Mouse (Mus musculus) limb, embryonic 15.5 days (tissue): ENCODE measurements around the gene Itgb1. TPM values are rescaled to one million over a fixed set of nuclear protein-coding genes. Genes with fewer than 3 reads are reported as not detected.

Source experiments
- ATAC-seq: fragments of 200-750 bp; cut with Nextera tagmentation; 2 replicates; pipeline ENCODE4 v1.8.0; 2017; ENCODE audit warnings: low read depth, moderate TSS enrichment; ENCODE audit not compliant: insufficient number of reproducible peaks, low FRiP score, low TSS enrichment
- H3K27ac ChIP-seq: fragments of 300-500 bp; sonication (generic); 2 replicates; pipeline ENCODE4 v1.5.1; 2015; ENCODE audit warnings: moderate library complexity, mild to moderate bottlenecking, inconsistent platforms
- H3K27me3 ChIP-seq: fragments of 300-500 bp; sonication (generic); 2 replicates; pipeline ENCODE4 v1.6.1; 2015; ENCODE audit warnings: inconsistent platforms
- H3K36me3 ChIP-seq: fragments of 300-500 bp; sonication (generic); 2 replicates; pipeline ENCODE4 v1.6.1; 2015; ENCODE audit warnings: inconsistent platforms
- H3K4me1 ChIP-seq: fragments of 300-500 bp; sonication (generic); 2 replicates; pipeline ENCODE4 v1.6.1; 2015; ENCODE audit warnings: inconsistent platforms
- H3K4me2 ChIP-seq: fragments of 300-500 bp; sonication (generic); 2 replicates; pipeline ENCODE4 v1.6.1; 2015; ENCODE audit warnings: mild to moderate bottlenecking, inconsistent platforms
- H3K4me3 ChIP-seq: fragments of 300-500 bp; sonication (generic); 2 replicates; pipeline ENCODE4 v1.5.1; 2015; ENCODE audit warnings: mild to moderate bottlenecking, inconsistent platforms
- H3K9ac ChIP-seq: fragments of 300-500 bp; sonication (generic); 2 replicates; pipeline ENCODE4 v1.6.1; 2015; ENCODE audit warnings: inconsistent platforms
- H3K9me3 ChIP-seq: fragments of 300-500 bp; sonication (generic); 2 replicates; pipeline ENCODE4 v1.6.1; 2016; ENCODE audit warnings: inconsistent platforms
- WGBS: fragments of 180-500 bp; shearing (Covaris S2); methylation state at CpG from one replicate; pipeline ENCODE4 v1.1.7; 2015; 5-methylcytosine and 5-hydroxymethylcytosine counted together
- polyA plus RNA-seq: library from polyadenylated mRNA; unstranded; fragments of >200 nt; fragmentation: Nextera tagmentation; extraction: Ambion mirVana; gene quantifications from 2 replicates; pipeline ENCODE4 v1.2.1, GENCODE M21; 2015

Gene Itgb1
- polyA plus RNA-seq, result 269 TPM in 2 replicates

GRCm38 (mm10) chr8:128685507-128686428, at the start of gene Itgb1:
Gene Itgb1, plus strand, starts transcription at chr8:128685654.
- no peaks in the 10 kb centered on the region for H3K27me3 ChIP-seq
- peaks cover 18% of the 10 kb centered on the region for H3K4me1 ChIP-seq
- H3K36me3 ChIP-seq, result no peaks in the 10 kb centered on the region
- no peaks in the 10 kb centered on the region for H3K9me3 ChIP-seq
- peak within 1 kb of the TSS; percentile 58 for H3K4me2 ChIP-seq
- H3K9ac ChIP-seq, result peak within 1 kb of the TSS; percentile 95
- under 1% methylated on average over 107 of the region's 113 CpGs for WGBS
- peak; percentile 94 for ATAC-seq
- H3K4me3 ChIP-seq, result peak within 1 kb of the TSS; percentile 88
- peak within 1 kb of the TSS; percentile 99 for H3K27ac ChIP-seq

GRCm38 (mm10) chr8:128643104-128643503, 42.4 kb upstream of the Itgb1 start:
- Histone ChIP-seq H3K4me2 (no peak overlapping the region), H3K4me3 (no peak overlapping the region), H3K36me3 (no peaks in the 10 kb centered on the region), H3K27ac (no peak overlapping the region), H3K4me1 (no peaks in the 10 kb centered on the region), H3K27me3 (no peaks in the 10 kb centered on the region), H3K9me3 (no peaks in the 10 kb centered on the region), H3K9ac (no peak overlapping the region)
- WGBS, result 57% methylated on average over 1 of the region's 1 CpGs
- no peak for ATAC-seq

- H3K9me3 ChIP-seq, result no peaks in the 10 kb centered on the region
- H3K4me2 ChIP-seq, result no peak overlapping the region
- no peak overlapping the region for H3K4me3 ChIP-seq
- H3K27me3 ChIP-seq, result no peaks in the 10 kb centered on the region
- no peaks in the 10 kb centered on the region for H3K36me3 ChIP-seq
- no peak overlapping the region for H3K9ac ChIP-seq
- no peak for ATAC-seq
- H3K4me1 ChIP-seq, result no peaks in the 10 kb centered on the region
- H3K27ac ChIP-seq, result no peak overlapping the region
Measured at GRCm38 (mm10) chr8:128645452-128645851, 40.0 kb upstream of the Itgb1 start.

- Histone ChIP-seq H3K9me3 (no peaks in the 10 kb centered on the region), H3K4me3 (no peak overlapping the region), H3K27me3 (no peaks in the 10 kb centered on the region), H3K4me1 (no peaks in the 10 kb centered on the region), H3K36me3 (no peaks in the 10 kb centered on the region), H3K27ac (no peak overlapping the region), H3K4me2 (no peak overlapping the region), H3K9ac (no peak overlapping the region)
- WGBS, result 73% methylated on average over 5 of the region's 5 CpGs
- no peak for ATAC-seq
Measured at GRCm38 (mm10) chr8:128646456-128646855, 39.0 kb upstream of the Itgb1 start.

GRCm38 (mm10) chr8:128648071-128648470, 37.4 kb upstream of the Itgb1 start:
- Histone ChIP-seq H3K9ac (no peak overlapping the region), H3K27me3 (no peaks in the 10 kb centered on the region), H3K9me3 (no peaks in the 10 kb centered on the region), H3K27ac (no peak overlapping the region), H3K4me1 (no peaks in the 10 kb centered on the region), H3K4me3 (no peak overlapping the region), H3K4me2 (no peak overlapping the region), H3K36me3 (no peaks in the 10 kb centered on the region)
- no peak for ATAC-seq

GRCm38 (mm10) chr8:128650331-128650855, 35.1 kb upstream of the Itgb1 start:
- Histone ChIP-seq H3K36me3 (no peaks in the 10 kb centered on the region), H3K4me1 (peaks cover 10% of the 10 kb centered on the region; the same call in 1 of the 2 replicates), H3K9ac (no peak overlapping the region), H3K4me2 (no peak overlapping the region), H3K27me3 (no peaks in the 10 kb centered on the region), H3K4me3 (no peak overlapping the region), H3K9me3 (no peaks in the 10 kb centered on the region), H3K27ac (no peak overlapping the region)
- ATAC-seq, result no peak
- WGBS, result 71% methylated on average over 2 of the region's 2 CpGs

- no peak for ATAC-seq
Measured at GRCm38 (mm10) chr8:128652399-128653109, 32.9 kb upstream of the Itgb1 start.

GRCm38 (mm10) chr8:128653642-128654364, 31.7 kb upstream of the Itgb1 start:
- Histone ChIP-seq H3K9me3 (no peaks in the 10 kb centered on the region), H3K4me1 (peaks cover 10% of the 10 kb centered on the region; the same call in 1 of the 2 replicates), H3K4me2 (peak overlapping the region; percentile 50), H3K9ac (no peak overlapping the region), H3K36me3 (no peaks in the 10 kb centered on the region), H3K4me3 (peak overlapping the region; percentile 32; the same call in 1 of the 2 replicates), H3K27me3 (no peaks in the 10 kb centered on the region), H3K27ac (peak overlapping the region; percentile 92)
- WGBS, result 28% methylated on average over 5 of the region's 5 CpGs
- ATAC-seq, result no peak

More at GRCm38 (mm10) chr8:128652399-128653109, 32.9 kb upstream of the Itgb1 start:
- no peaks in the 10 kb centered on the region for H3K36me3 ChIP-seq
- no peak overlapping the region for H3K9ac ChIP-seq
- no peak overlapping the region for H3K4me3 ChIP-seq
- H3K9me3 ChIP-seq, result no peaks in the 10 kb centered on the region
- no peaks in the 10 kb centered on the region for H3K27me3 ChIP-seq
- H3K4me1 ChIP-seq, result peaks cover 10% of the 10 kb centered on the region; the same call in 1 of the 2 replicates
- H3K4me2 ChIP-seq, result no peak overlapping the region
- no peak overlapping the region for H3K27ac ChIP-seq
- 40% methylated on average over 6 of the region's 6 CpGs for WGBS

- H3K4me3 ChIP-seq, result peak overlapping the region; percentile 32
- peaks cover 10% of the 10 kb centered on the region; the same call in 1 of the 2 replicates for H3K4me1 ChIP-seq
- peak overlapping the region; percentile 50 for H3K4me2 ChIP-seq
- peak overlapping the region; percentile 92 for H3K27ac ChIP-seq
- WGBS, result 3% methylated on average over 16 of the region's 16 CpGs
- H3K9ac ChIP-seq, result no peak overlapping the region
- ATAC-seq, result peak; percentile 85
- H3K36me3 ChIP-seq, result no peaks in the 10 kb centered on the region
- H3K9me3 ChIP-seq, result no peaks in the 10 kb centered on the region
- no peaks in the 10 kb centered on the region for H3K27me3 ChIP-seq
Measured at GRCm38 (mm10) chr8:128654365-128655099, 30.9 kb upstream of the Itgb1 start.

GRCm38 (mm10) chr8:128662144-128662543, 23.3 kb upstream of the Itgb1 start:
- 34% methylated on average over 3 of the region's 3 CpGs for WGBS
- no peak for ATAC-seq

GRCm38 (mm10) chr8:128662696-128663095, 22.8 kb upstream of the Itgb1 start:
- Histone ChIP-seq H3K9me3 (no peaks in the 10 kb centered on the region), H3K27me3 (no peaks in the 10 kb centered on the region), H3K27ac (no peak overlapping the region), H3K9ac (no peak overlapping the region), H3K4me3 (no peak overlapping the region), H3K4me1 (no peaks in the 10 kb centered on the region), H3K36me3 (no peaks in the 10 kb centered on the region), H3K4me2 (no peak overlapping the region)
- 83% methylated on average over 2 of the region's 2 CpGs for WGBS
- no peak for ATAC-seq

More at GRCm38 (mm10) chr8:128662144-128662543, 23.3 kb upstream of the Itgb1 start:
- H3K27me3 ChIP-seq, result no peaks in the 10 kb centered on the region
- H3K4me3 ChIP-seq, result no peak overlapping the region
- no peaks in the 10 kb centered on the region for H3K4me1 ChIP-seq
- no peaks in the 10 kb centered on the region for H3K9me3 ChIP-seq
- H3K27ac ChIP-seq, result no peak overlapping the region
- H3K4me2 ChIP-seq, result no peak overlapping the region
- H3K36me3 ChIP-seq, result no peaks in the 10 kb centered on the region
- no peak overlapping the region for H3K9ac ChIP-seq
